24 mouse cellular contexts compared by ENCODE assay signal in genomic region chr3:141501845-141502505, GRCm38 (mm10). TPM values are rescaled to one million over a fixed set of nuclear protein-coding genes. Genes with fewer than 3 reads are reported as not detected.
DNase-seq lines count a peak whose midpoint lies in the region; ATAC-seq and TF ChIP-seq lines count a peak whose summit lies in the region.
"Had no signal": no experiment of that assay in that cellular context is flagged by ENCODE, and none has a peak within 500 bp of the region (broad histone marks: within the 10 kb centered on the region; RNA-seq: fewer than 3 reads in every experiment).

No protein-coding gene starts in this region.

- no peak overlapping the region for H3K27ac ChIP-seq in forebrain, embryonic 14.5 days (ENCODE audit: low read depth, low read length)
- H3K27ac ChIP-seq in forebrain, embryonic 10.5 days, result no peak overlapping the region
- no peak overlapping the region for H3K27ac ChIP-seq in midbrain, embryonic 11.5 days (ENCODE audit: low read depth, low read length)
- H3K27ac ChIP-seq in midbrain, postnatal 0 days (ENCODE audit: low read depth, low read length), result no peak overlapping the region
- H3K27ac ChIP-seq in MEL (ENCODE audit: control insufficient read depth, low read depth, low read length), result peak overlapping the region; percentile 33
- no peak overlapping the region for H3K27ac ChIP-seq in intestine, postnatal 0 days (ENCODE audit: low read depth, low read length)
- H3K27ac ChIP-seq: embryonic facial prominence, embryonic 12.5 days; forebrain, embryonic 12.5 days; heart, adult 2 months; hindbrain, embryonic 15.5 days had no signal

- H3K4me1 ChIP-seq in forebrain, embryonic 14.5 days (ENCODE audit: control insufficient read depth, insufficient read depth, low read length), result no peaks in the 10 kb centered on the region
- 0 out of 2 replicates have a peak, but pooled peaks cover 3% of the 10 kb centered on the region for H3K4me1 ChIP-seq in forebrain, embryonic 10.5 days
- no peaks in the 10 kb centered on the region for H3K4me1 ChIP-seq in midbrain, embryonic 11.5 days (ENCODE audit: control insufficient read depth, insufficient read depth, low read length)
- no peaks in the 10 kb centered on the region for H3K4me1 ChIP-seq in midbrain, postnatal 0 days (ENCODE audit: insufficient read depth, low read length)
- peaks cover 4 to 8% of the 10 kb centered on the region in 2 experiments for H3K4me1 ChIP-seq in MEL (ENCODE audit: control insufficient read depth in 1 of 2, insufficient read depth in 2 of 2, low read length in 2 of 2)
- H3K4me1 ChIP-seq in intestine, postnatal 0 days (replicated peaks; ENCODE audit: control insufficient read depth, insufficient read depth, low read length), result no peaks in the 10 kb centered on the region
- H3K4me1 ChIP-seq: forebrain, embryonic 12.5 days had no signal

- H3K4me3 ChIP-seq in forebrain, embryonic 14.5 days (ENCODE audit: low read depth, low read length), result no peak overlapping the region
- no peak overlapping the region for H3K4me3 ChIP-seq in forebrain, embryonic 10.5 days
- H3K4me3 ChIP-seq in midbrain, embryonic 11.5 days (ENCODE audit: low read depth, low read length), result no peak overlapping the region
- H3K4me3 ChIP-seq in midbrain, postnatal 0 days (ENCODE audit: low read depth, low read length), result no peak overlapping the region
- no peak overlapping the region for H3K4me3 ChIP-seq in MEL (ENCODE audit: control insufficient read depth in 1 of 2, insufficient read depth in 1 of 2, low read depth in 2 of 2, low read length in 2 of 2)
- H3K4me3 ChIP-seq in intestine, postnatal 0 days (ENCODE audit: low read depth, low read length), result no peak overlapping the region
- H3K4me3 ChIP-seq: embryonic facial prominence, embryonic 12.5 days; forebrain, embryonic 12.5 days; heart, adult 2 months; heart, embryonic 12.5 days; hindbrain, embryonic 15.5 days had no signal

- TF ChIP-seq EP300 in MEL (IDR thresholded peaks at IDR 0.05; ENCODE audit: low read depth in 1 of 2, low read length in 2 of 2), result peak; percentile 87

- H3K27me3 ChIP-seq in forebrain, embryonic 14.5 days (replicated peaks; ENCODE audit: control insufficient read depth, insufficient read depth, low read length), result no peaks in the 10 kb centered on the region
- H3K27me3 ChIP-seq in forebrain, embryonic 10.5 days (ENCODE audit: poor library complexity, severe bottlenecking), result no peaks in the 10 kb centered on the region
- no peaks in the 10 kb centered on the region for H3K27me3 ChIP-seq in midbrain, embryonic 11.5 days (ENCODE audit: control insufficient read depth, insufficient read depth, low read length)
- H3K27me3 ChIP-seq in midbrain, postnatal 0 days (ENCODE audit: insufficient read depth, low read length), result no peaks in the 10 kb centered on the region
- no peaks in the 10 kb centered on the region for H3K27me3 ChIP-seq in MEL (ENCODE audit: control insufficient read depth in 1 of 2, insufficient read depth in 2 of 2, low read length in 2 of 2)
- no peaks in the 10 kb centered on the region for H3K27me3 ChIP-seq in intestine, postnatal 0 days (replicated peaks; ENCODE audit: control insufficient read depth, insufficient read depth, low read length)
- H3K27me3 ChIP-seq: embryonic facial prominence, embryonic 12.5 days; forebrain, embryonic 12.5 days; heart, embryonic 12.5 days; hindbrain, embryonic 15.5 days had no signal

- no peaks in the 10 kb centered on the region for H3K79me2 ChIP-seq in MEL (ENCODE audit: control insufficient read depth, insufficient read depth, low read length, poor library complexity)

- ATAC-seq in forebrain, embryonic 14.5 days, result no peak
- ATAC-seq in midbrain, embryonic 11.5 days (ENCODE audit: low FRiP score), result peak; percentile 67; the same call in 1 of the 2 replicates
- no peak for ATAC-seq in midbrain, postnatal 0 days (ENCODE audit: low FRiP score)
- ATAC-seq in intestine, postnatal 0 days, result no peak
- ATAC-seq: CD4-positive, CD25-positive, alpha-beta regulatory T cell, adult 4 months; forebrain, postnatal 0 days; inflammation-experienced regulatory T-cells, adult 6 months had no signal

- 69% methylated on average over 4 of the region's 4 CpGs for WGBS in forebrain, embryonic 14.5 days
- WGBS in forebrain, embryonic 10.5 days, result 67% methylated on average over 4 of the region's 4 CpGs
- WGBS in midbrain, embryonic 11.5 days, result 49% methylated on average over 4 of the region's 4 CpGs
- 30% methylated on average over 4 of the region's 4 CpGs for WGBS in midbrain, postnatal 0 days
- 47% methylated on average over 4 of the region's 4 CpGs for WGBS in intestine, postnatal 0 days

- H3K36me3 ChIP-seq in forebrain, embryonic 14.5 days (ENCODE audit: control insufficient read depth, insufficient read depth, low read length), result no peaks in the 10 kb centered on the region
- no peaks in the 10 kb centered on the region for H3K36me3 ChIP-seq in forebrain, embryonic 10.5 days (replicated peaks)
- H3K36me3 ChIP-seq in midbrain, embryonic 11.5 days (ENCODE audit: control insufficient read depth, insufficient read depth, low read length), result no peaks in the 10 kb centered on the region
- H3K36me3 ChIP-seq in midbrain, postnatal 0 days (ENCODE audit: insufficient read depth, low read length), result no peaks in the 10 kb centered on the region
- peaks cover 0 to 12% of the 10 kb centered on the region in 2 experiments; a peak in 2 of 4 replicates for H3K36me3 ChIP-seq in MEL (ENCODE audit: control insufficient read depth in 1 of 2, insufficient read depth in 2 of 2, low read length in 2 of 2)
- no peaks in the 10 kb centered on the region for H3K36me3 ChIP-seq in intestine, postnatal 0 days (ENCODE audit: control insufficient read depth, insufficient read depth)
- H3K36me3 ChIP-seq: embryonic facial prominence, embryonic 12.5 days; forebrain, embryonic 12.5 days; G1E; heart, embryonic 12.5 days; hindbrain, embryonic 15.5 days had no signal

- H3K9ac ChIP-seq in forebrain, embryonic 14.5 days (ENCODE audit: low read length), result no peak overlapping the region
- no peak overlapping the region for H3K9ac ChIP-seq in midbrain, embryonic 11.5 days (ENCODE audit: low read length)
- no peak overlapping the region for H3K9ac ChIP-seq in midbrain, postnatal 0 days (replicated peaks; ENCODE audit: low read length, poor library complexity, severe bottlenecking)
- H3K9ac ChIP-seq in MEL (ENCODE audit: control insufficient read depth, low read depth, low read length, poor library complexity, severe bottlenecking), result no peak overlapping the region
- no peak overlapping the region for H3K9ac ChIP-seq in intestine, postnatal 0 days (ENCODE audit: low read depth, low read length)
- H3K9ac ChIP-seq: embryonic facial prominence, embryonic 12.5 days; forebrain, embryonic 12.5 days; forebrain, postnatal 0 days; heart, embryonic 12.5 days; hindbrain, embryonic 15.5 days had no signal

- no peak for TF ChIP-seq POLR2A in MEL (IDR thresholded peaks at IDR 0.05; ENCODE audit: control insufficient read depth in 1 of 2, insufficient read depth in 1 of 2, low read depth in 1 of 2, low read length in 2 of 2, poor library complexity in 1 of 2)
- no peak for TF ChIP-seq POLR2A in brain, embryonic 14.5 days (IDR thresholded peaks at IDR 0.05; ENCODE audit: borderline replicate concordance, extremely low read depth, insufficient read depth, insufficient read length, poor library complexity, severe bottlenecking)

- peak; percentile 10 for DNase-seq in forebrain, embryonic 14.5 days (ENCODE audit: low spot score)
- no peak for DNase-seq in forebrain, embryonic 10.5 days (ENCODE audit: extremely low spot score, low spot score)
- DNase-seq in midbrain, embryonic 11.5 days (ENCODE audit: low spot score, missing footprints), result no peak
- DNase-seq in midbrain, postnatal 0 days (ENCODE audit: low spot score), result no peak
- DNase-seq in MEL (ENCODE audit: low read depth, low spot score), result peak; percentile 68
- peak; percentile 55 for DNase-seq in brain, embryonic 14.5 days (ENCODE audit: low read depth)
- no peak for DNase-seq in right cerebral cortex, adult 18-20 months
- DNase-seq: adrenal gland, postnatal 10 days; B cell, adult 2 months; cerebellum, adult 11-12 months; cerebellum, adult 9-10 months; cerebellum, postnatal 25 days; forebrain, postnatal 0 days; gastrocnemius, postnatal 14 days; heart, adult 2 months; heart, postnatal 4 days had no signal

- TF ChIP-seq RAD21 in MEL (IDR thresholded peaks at IDR 0.05; ENCODE audit: low read depth, low read length), result no peak

- TF ChIP-seq CTCF in midbrain, postnatal 0 days (IDR thresholded peaks at IDR 0.05), result no peak
- TF ChIP-seq CTCF in MEL (IDR thresholded peaks at IDR 0.05 in 2 of 3, conservative IDR thresholded peaks at IDR 0.05 in 1 of 3; ENCODE audit: control insufficient read depth in 1 of 3, insufficient read depth in 1 of 3, low read depth in 2 of 3, low read length in 3 of 3, poor library complexity in 1 of 3, severe bottlenecking in 1 of 3), result no peak
- no peak for TF ChIP-seq CTCF in brain, embryonic 14.5 days (IDR thresholded peaks at IDR 0.05; ENCODE audit: borderline replicate concordance, extremely low read depth, insufficient read depth, insufficient read length)
- no peak for TF ChIP-seq CTCF in intestine, postnatal 0 days (IDR thresholded peaks at IDR 0.05; ENCODE audit: low read depth)

- no peaks in the 10 kb centered on the region for H3K9me3 ChIP-seq in forebrain, embryonic 14.5 days (replicated peaks; ENCODE audit: control insufficient read depth, low read length)
- H3K9me3 ChIP-seq in forebrain, embryonic 10.5 days, result no peaks in the 10 kb centered on the region
- H3K9me3 ChIP-seq in midbrain, embryonic 11.5 days (ENCODE audit: control insufficient read depth, low read length), result no peaks in the 10 kb centered on the region
- H3K9me3 ChIP-seq in midbrain, postnatal 0 days (ENCODE audit: low read length), result no peaks in the 10 kb centered on the region
- H3K9me3 ChIP-seq in MEL (replicated peaks; ENCODE audit: insufficient read depth, low read length), result no peaks in the 10 kb centered on the region
- no peaks in the 10 kb centered on the region for H3K9me3 ChIP-seq in intestine, postnatal 0 days (ENCODE audit: control insufficient read depth)
- H3K9me3 ChIP-seq: embryonic facial prominence, embryonic 12.5 days; forebrain, embryonic 12.5 days; G1E; heart, embryonic 12.5 days; hindbrain, embryonic 15.5 days had no signal

- H3K4me2 ChIP-seq in forebrain, embryonic 14.5 days (ENCODE audit: low read length), result no peak overlapping the region
- no peak overlapping the region for H3K4me2 ChIP-seq in midbrain, embryonic 11.5 days
- no peak overlapping the region for H3K4me2 ChIP-seq in midbrain, postnatal 0 days (ENCODE audit: low read depth, low read length, poor library complexity, severe bottlenecking)
- no peak overlapping the region for H3K4me2 ChIP-seq in intestine, postnatal 0 days (replicated peaks; ENCODE audit: low read depth)
- H3K4me2 ChIP-seq: embryonic facial prominence, embryonic 12.5 days; forebrain, embryonic 12.5 days; heart, embryonic 12.5 days; hindbrain, embryonic 15.5 days had no signal

RNA-seq across cellular contexts. Expression of gene Unc5c, which starts 37.0 kb away (rescaled TPM):
- 4.4 and 4.7 TPM in 2 replicates for polyA plus RNA-seq in forebrain, embryonic 14.5 days (2014; fragmentation: Nextera tagmentation; extraction: Ambion mirVana)
- polyA plus RNA-seq in forebrain, embryonic 10.5 days (2016; fragmentation: Nextera tagmentation; extraction: Ambion mirVana), result 2.9 and 3.3 TPM in 2 replicates
- polyA plus RNA-seq in midbrain, embryonic 11.5 days (2014; fragmentation: Nextera tagmentation; extraction: Ambion mirVana), result 8.2 and 8.9 TPM in 2 replicates
- 40.2 and 44.4 TPM in 2 replicates for total RNA-seq in midbrain, postnatal 0 days (2014; rRNA removed)
- 7.5 and 10.4 TPM in 2 replicates for polyA plus RNA-seq in midbrain, postnatal 0 days (2015; fragmentation: Nextera tagmentation; extraction: Ambion mirVana)
- total RNA-seq in MEL (2012; rRNA removed), result not detected in 2 replicates
- not detected for polyA plus RNA-seq in MEL (2012; ENCODE audit: insufficient read depth in 1 of 2, insufficient read length in 2 of 2, low read depth in 1 of 2, low replicate concordance in 2 of 2, missing spikeins in 1 of 2)
- 6.9 and 17.9 TPM in 2 replicates for polyA plus RNA-seq in brain, embryonic 14.5 days (2012; rRNA removed)
- polyA plus RNA-seq in intestine, postnatal 0 days (2015; fragmentation: Nextera tagmentation; extraction: Ambion mirVana), result 1.6 and 2.1 TPM in 2 replicates
- polyA plus RNA-seq: G1E; inflammation-experienced regulatory T-cells, adult 6 months had no signal

Comparison
In these comparisons a context has a peak if more than half of its experiments do, and no peak if none do; other contexts are left out.
1. DNase-seq: peak in forebrain, embryonic 14.5 days (single experiment), MEL (single experiment) and brain, embryonic 14.5 days (single experiment); none in forebrain, embryonic 10.5 days (single experiment), midbrain, embryonic 11.5 days (single experiment), midbrain, postnatal 0 days (single experiment) and right cerebral cortex, adult 18-20 months (single experiment).